Mouse (Mus musculus) left cerebral cortex, adult 9 months (tissue): ENCODE measurements around the gene Slc38a9.

Source experiments
- DNase-seq, 2 experiments: peaks; one replicate each; pipeline ENCODE4 v3.0.0; 2022; ENCODE audit warnings: low spot score in 2 of 2

Gene Slc38a9

GRCm38 (mm10) chr13:112745936-112746694 is 85.6 kb downstream of the Slc38a9 start:
- no peak for DNase-seq

- DNase-seq: no peak
These were observed 86.1 kb downstream of the Slc38a9 start for GRCm38 (mm10) chr13:112746695-112747055.

- no peak for DNase-seq
These were observed 87.4 kb downstream of the Slc38a9 start for GRCm38 (mm10) chr13:112747808-112748430.

GRCm38 (mm10) chr13:112748808-112749510 is 88.4 kb downstream of the Slc38a9 start:
- DNase-seq: no peak

GRCm38 (mm10) chr13:112749881-112750280 is 89.3 kb downstream of the Slc38a9 start:
- DNase-seq: no peak

GRCm38 (mm10) chr13:112751454-112752308 is 91.1 kb downstream of the Slc38a9 start:
- DNase-seq: peak in 1 of 2 experiments; percentile 23

GRCm38 (mm10) chr13:112752309-112752975 is 91.9 kb downstream of the Slc38a9 start:
- DNase-seq: no peak

GRCm38 (mm10) chr13:112753522-112753921 is 93.0 kb downstream of the Slc38a9 start:
- DNase-seq: no peak

- DNase-seq: no peak
These were observed 94.3 kb downstream of the Slc38a9 start for GRCm38 (mm10) chr13:112754871-112755270.

- no peak for DNase-seq
These were observed 95.0 kb downstream of the Slc38a9 start for GRCm38 (mm10) chr13:112755507-112756010.

GRCm38 (mm10) chr13:112757395-112757794 is 96.8 kb downstream of the Slc38a9 start:
- DNase-seq: no peak

- no peak for DNase-seq
These were observed 98.1 kb downstream of the Slc38a9 start for GRCm38 (mm10) chr13:112758546-112759090.

GRCm38 (mm10) chr13:112759364-112759763 is 98.8 kb downstream of the Slc38a9 start:
- no peak for DNase-seq

GRCm38 (mm10) chr13:112759777-112760537 is 99.4 kb downstream of the Slc38a9 start:
- DNase-seq: no peak

- no peak for DNase-seq
These were observed 100.0 kb downstream of the Slc38a9 start for GRCm38 (mm10) chr13:112760538-112760881.

- DNase-seq: no peak
These were observed 101.2 kb downstream of the Slc38a9 start for GRCm38 (mm10) chr13:112761787-112762186.

GRCm38 (mm10) chr13:112762548-112762947 is 102.0 kb downstream of the Slc38a9 start:
- DNase-seq: no peak

GRCm38 (mm10) chr13:112763531-112764091 is 103.1 kb downstream of the Slc38a9 start:
- no peak for DNase-seq

GRCm38 (mm10) chr13:112764556-112764955 is 104.0 kb downstream of the Slc38a9 start:
- DNase-seq: no peak

GRCm38 (mm10) chr13:112765654-112766053 is 105.1 kb downstream of the Slc38a9 start:
- no peak for DNase-seq
